Mouse (Mus musculus) right cerebral cortex, postnatal 25 days (tissue): Measurements from ENCODE around the gene Gm20388.
A peak's percentile ranks its signal among the peaks of the same experiment; 100 is the strongest.
"Not testable (repeated sequence)": the region's sequence is repeated elsewhere in the genome, so short reads cannot be mapped to it uniquely, and the experiment has no call there.

Experiments
- DNase-seq: peaks from one replicate; pipeline ENCODE4 v3.0.0; 2022

The Gm20388 gene

GRCm38 (mm10) chr8:123442351-123442750, 3531.7 kb downstream of the Gm20388 start:
- DNase-seq: no peak

- peak; percentile 90 for DNase-seq
Measured at GRCm38 (mm10) chr8:123442871-123443575, 3532.4 kb downstream of the Gm20388 start.

- DNase-seq: no peak
Measured at GRCm38 (mm10) chr8:123443576-123443921, 3532.9 kb downstream of the Gm20388 start.

GRCm38 (mm10) chr8:123444131-123444530, 3533.5 kb downstream of the Gm20388 start:
- DNase-seq: no peak

- no peak for DNase-seq
Measured at GRCm38 (mm10) chr8:123445981-123446380, 3535.3 kb downstream of the Gm20388 start.

GRCm38 (mm10) chr8:123446799-123447198, 3536.2 kb downstream of the Gm20388 start:
- DNase-seq: no peak

GRCm38 (mm10) chr8:123450783-123451182, 3540.1 kb downstream of the Gm20388 start:
- no peak for DNase-seq

- DNase-seq: not testable (repeated sequence)
Measured at GRCm38 (mm10) chr8:123451747-123452146, 3541.1 kb downstream of the Gm20388 start.

GRCm38 (mm10) chr8:123452149-123452548, 3541.5 kb downstream of the Gm20388 start:
- DNase-seq: no peak

- DNase-seq: no peak
Measured at GRCm38 (mm10) chr8:123453291-123453690, 3542.7 kb downstream of the Gm20388 start.

GRCm38 (mm10) chr8:123453951-123454350, 3543.3 kb downstream of the Gm20388 start:
- DNase-seq: no peak

- DNase-seq: no peak
Measured at GRCm38 (mm10) chr8:123454559-123454958, 3543.9 kb downstream of the Gm20388 start.

GRCm38 (mm10) chr8:123463651-123464050, 3553.0 kb downstream of the Gm20388 start:
- DNase-seq: no peak

- DNase-seq: no peak
Measured at GRCm38 (mm10) chr8:123467476-123467875, 3556.8 kb downstream of the Gm20388 start.

- not testable (repeated sequence) for DNase-seq
Measured at GRCm38 (mm10) chr8:123472991-123473390, 3562.3 kb downstream of the Gm20388 start.

GRCm38 (mm10) chr8:123474549-123474948, 3563.9 kb downstream of the Gm20388 start:
- DNase-seq: not testable (repeated sequence)

- DNase-seq: no peak
Measured at GRCm38 (mm10) chr8:123476911-123477736, 3566.5 kb downstream of the Gm20388 start.

GRCm38 (mm10) chr8:123477737-123478258, 3567.2 kb downstream of the Gm20388 start, which contains the start of gene Afg3l1:
TSS of gene Afg3l1 (plus strand) at chr8:123477903.
- peak; percentile 94 for DNase-seq

GRCm38 (mm10) chr8:123478456-123479218, 3568.0 kb downstream of the Gm20388 start:
- DNase-seq: no peak

- no peak for DNase-seq
Measured at GRCm38 (mm10) chr8:123482627-123483026, 3572.0 kb downstream of the Gm20388 start.

- no peak for DNase-seq
Measured at GRCm38 (mm10) chr8:123491280-123492075, 3580.8 kb downstream of the Gm20388 start.

- DNase-seq: no peak
Measured at GRCm38 (mm10) chr8:123492898-123493297, 3582.3 kb downstream of the Gm20388 start.
